Mouse (Mus musculus): ENCODE results near the gene Zfp648. TPM values are rescaled to one million over a fixed set of nuclear protein-coding genes. Genes with fewer than 3 reads are reported as not detected.

Zfp648 gene
- polyA plus RNA-seq, 1 experiment from 2014 or later, result 0.17 TPM

DNA sequence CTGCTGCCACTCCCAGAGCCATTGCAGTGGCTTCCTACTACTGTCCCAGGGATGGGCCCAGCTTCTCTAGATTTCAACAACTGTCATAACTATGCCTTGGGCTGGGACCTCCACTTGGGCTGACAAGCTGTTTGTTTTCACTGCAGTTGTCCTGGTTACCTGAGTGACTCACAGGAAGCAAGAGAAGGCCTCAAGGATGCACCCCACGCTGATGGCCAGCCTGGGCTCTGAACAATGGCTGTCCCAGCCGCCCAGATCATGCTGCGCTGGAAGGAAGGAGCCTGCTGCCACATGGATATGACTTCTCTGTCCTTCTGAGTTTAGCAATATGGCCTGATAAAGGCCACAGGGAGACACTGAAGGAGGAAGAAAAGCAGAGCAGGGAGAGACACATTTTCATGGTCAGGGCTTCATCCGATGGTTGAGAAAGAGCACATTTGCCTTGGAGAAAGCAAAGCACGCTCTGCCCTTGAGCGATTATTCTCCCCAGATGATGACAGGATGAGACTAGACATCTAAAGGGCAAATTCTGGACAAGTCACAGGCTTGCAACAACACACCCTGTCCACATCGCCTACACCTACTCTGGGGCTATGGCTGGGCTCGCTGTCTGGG lies 22.3 kb upstream of the Zfp648 start:
- 87% methylated on average over 8 of the region's 8 CpGs for WGBS
- no peaks in the 10 kb centered on the region for H3K36me3 ChIP-seq (ENCODE audit: control insufficient read depth, insufficient read depth, low read length)

DNA sequence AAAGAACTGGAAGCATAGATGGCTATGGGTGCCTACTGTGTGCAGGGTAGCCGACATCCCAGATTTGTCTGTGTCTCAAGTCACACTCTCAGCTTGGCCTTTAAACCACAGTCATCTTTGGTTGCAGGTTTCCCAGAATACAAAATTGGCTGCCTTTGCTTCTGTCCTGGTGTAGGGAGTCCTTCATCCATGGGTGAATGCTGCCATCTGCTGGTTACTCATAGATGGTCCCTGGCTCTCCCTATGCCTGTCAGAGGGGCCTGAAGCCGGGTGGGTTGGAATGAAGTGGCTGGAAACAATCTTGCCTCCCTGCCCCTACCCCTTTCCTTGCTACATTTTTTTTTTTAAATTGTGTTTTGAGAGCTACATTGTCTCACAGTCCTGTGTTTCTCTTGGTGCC lies 20.0 kb upstream of the Zfp648 start:
- ATAC-seq (ENCODE audit: insufficient number of reproducible peaks, low FRiP score, low TSS enrichment, low read depth) (peak; percentile 75; the same call in 1 of the 2 replicates), DNase-seq (ENCODE audit: low spot score) (peak; percentile 83)
- no peak overlapping the region for H3K4me2 ChIP-seq (ENCODE audit: low read depth, severe bottlenecking)
- H3K36me3 ChIP-seq (ENCODE audit: control insufficient read depth, insufficient read depth, low read length), result no peaks in the 10 kb centered on the region
- H3K9ac ChIP-seq (ENCODE audit: low read length), result no peak overlapping the region
- no peaks in the 10 kb centered on the region for H3K9me3 ChIP-seq (ENCODE audit: control insufficient read depth, low read length)
- WGBS, result 35% methylated on average over 2 of the region's 2 CpGs
- H3K27ac ChIP-seq (replicated peaks; ENCODE audit: low read depth, low read length), result no peak overlapping the region
- H3K4me1 ChIP-seq (ENCODE audit: control insufficient read depth, insufficient read depth, low read length), result peaks cover 2% of the 10 kb centered on the region; the same call in 1 of the 2 replicates
- no peak overlapping the region for H3K4me3 ChIP-seq (ENCODE audit: low read depth, low read length)
- no peaks in the 10 kb centered on the region for H3K27me3 ChIP-seq (ENCODE audit: control insufficient read depth, insufficient read depth, low read length)

More for the DNA sequence above, 22.3 kb upstream of the Zfp648 start:
- Histone ChIP-seq H3K4me2 (ENCODE audit: low read depth, severe bottlenecking) (no peak overlapping the region), H3K4me3 (ENCODE audit: low read depth, low read length) (no peak overlapping the region), H3K9me3 (ENCODE audit: control insufficient read depth, low read length) (no peaks in the 10 kb centered on the region), H3K27ac (replicated peaks; ENCODE audit: low read depth, low read length) (no peak overlapping the region), H3K4me1 (ENCODE audit: control insufficient read depth, insufficient read depth, low read length) (no peaks in the 10 kb centered on the region; the same call in 1 of the 2 replicates), H3K27me3 (ENCODE audit: control insufficient read depth, insufficient read depth, low read length) (no peaks in the 10 kb centered on the region), H3K9ac (ENCODE audit: low read length) (no peak overlapping the region)
- ATAC-seq (ENCODE audit: insufficient number of reproducible peaks, low FRiP score, low TSS enrichment, low read depth) (no peak), DNase-seq (ENCODE audit: low spot score) (no peak)

DNA sequence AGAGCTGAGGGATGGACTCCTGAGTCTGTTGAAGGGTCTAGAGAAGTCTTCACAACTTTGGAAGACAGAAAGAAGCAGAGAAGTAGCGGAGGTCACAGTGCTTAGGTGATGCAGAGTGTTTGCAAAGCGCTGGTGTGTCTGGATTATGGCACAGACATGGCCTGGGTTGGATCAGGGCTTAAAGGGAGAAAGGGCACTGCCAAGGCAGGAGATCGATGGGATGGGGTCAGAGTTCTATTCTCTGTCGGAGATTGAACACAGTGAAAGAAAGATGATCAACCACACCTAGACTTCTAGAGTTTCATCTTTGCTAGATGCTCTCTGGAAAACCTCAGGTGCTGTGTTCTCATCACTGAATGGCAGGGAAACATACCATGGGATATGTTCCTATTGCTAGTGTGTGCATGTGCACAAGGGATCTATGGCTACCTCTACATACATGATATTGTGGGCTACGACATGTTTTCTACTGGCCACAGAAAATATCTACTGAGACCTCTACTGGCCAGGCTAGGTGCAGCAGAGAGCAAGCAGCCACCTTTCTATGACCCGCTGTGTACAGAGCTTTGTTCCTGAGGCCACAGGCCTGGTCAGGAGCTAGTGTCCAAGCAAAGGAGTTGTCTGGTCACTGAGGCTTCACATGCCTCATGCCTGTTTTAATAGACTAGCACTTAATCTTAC lies 18.5 kb upstream of the Zfp648 start:
- Histone ChIP-seq H3K4me2 (ENCODE audit: low read depth, severe bottlenecking) (no peak overlapping the region), H3K4me1 (ENCODE audit: control insufficient read depth, insufficient read depth, low read length) (peaks cover 2% of the 10 kb centered on the region; the same call in 1 of the 2 replicates), H3K9me3 (ENCODE audit: control insufficient read depth, low read length) (no peaks in the 10 kb centered on the region), H3K36me3 (ENCODE audit: control insufficient read depth, insufficient read depth, low read length) (no peaks in the 10 kb centered on the region), H3K9ac (ENCODE audit: low read length) (no peak overlapping the region), H3K4me3 (ENCODE audit: low read depth, low read length) (no peak overlapping the region), H3K27me3 (ENCODE audit: control insufficient read depth, insufficient read depth, low read length) (no peaks in the 10 kb centered on the region), H3K27ac (replicated peaks; ENCODE audit: low read depth, low read length) (peak overlapping the region; percentile 32)
- WGBS, result 77% methylated on average over 6 of the region's 6 CpGs
- peak; percentile 66; the same call in 1 of the 2 replicates for ATAC-seq (ENCODE audit: insufficient number of reproducible peaks, low FRiP score, low TSS enrichment, low read depth)
- DNase-seq (ENCODE audit: low spot score), result peak; percentile 59

DNA sequence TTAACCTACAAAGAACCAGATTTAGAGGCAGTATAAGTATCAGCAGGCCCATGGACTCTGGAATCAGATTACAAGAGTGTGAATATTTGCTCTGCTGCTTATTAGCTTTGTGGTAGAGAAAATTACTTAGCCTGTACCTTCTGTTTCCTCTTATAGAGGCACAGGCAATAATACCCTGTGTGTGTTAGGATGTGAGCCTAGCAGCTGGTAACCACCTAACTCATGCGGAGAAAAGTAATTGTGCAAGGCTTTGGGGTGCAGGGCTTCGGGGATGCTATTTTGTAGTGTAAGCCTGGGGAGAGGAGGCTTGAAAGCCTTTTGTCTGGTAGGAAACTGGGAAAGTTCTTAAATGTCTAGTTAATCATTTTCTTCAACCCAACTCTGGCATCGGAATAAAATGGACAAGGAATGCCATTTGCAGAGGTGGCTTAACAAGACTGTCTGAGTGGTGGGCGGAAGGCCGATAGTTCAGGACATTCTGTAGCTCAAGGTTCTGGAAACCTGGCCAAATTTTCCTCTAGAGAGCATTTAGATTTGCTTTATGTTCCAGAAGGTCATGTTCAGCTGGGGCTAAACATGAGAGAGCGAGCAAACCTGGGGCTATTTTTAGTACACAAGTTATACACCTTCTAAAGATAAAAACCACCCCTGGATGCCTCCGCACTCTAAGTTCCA lies 17.8 kb upstream of the Zfp648 start:
- ATAC-seq (ENCODE audit: insufficient number of reproducible peaks, low FRiP score, low TSS enrichment, low read depth), result peak; percentile 48; the same call in 1 of the 2 replicates
- no peak overlapping the region for H3K4me2 ChIP-seq (ENCODE audit: low read depth, severe bottlenecking)
- 78% methylated on average over 7 of the region's 7 CpGs for WGBS

DNA sequence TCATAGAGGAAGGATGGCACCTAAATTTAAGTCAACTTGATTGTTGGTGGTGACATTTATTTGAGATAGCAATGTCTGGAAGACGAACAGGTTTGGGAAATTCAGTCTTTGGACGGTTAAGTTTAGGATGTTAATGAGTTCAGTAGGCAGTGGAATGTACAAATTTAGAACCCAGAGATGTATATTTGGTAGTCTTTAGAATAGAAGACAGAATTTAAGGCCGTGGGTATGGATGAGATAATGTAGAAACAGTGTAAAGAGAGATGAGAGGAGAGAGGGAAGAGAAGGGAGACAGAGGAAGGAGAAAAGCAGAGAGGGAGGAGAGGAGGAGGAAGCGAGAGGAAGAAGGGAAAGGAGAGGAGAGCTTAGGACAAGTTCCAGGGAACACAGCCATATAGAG lies 12.8 kb upstream of the Zfp648 start:
- no peak for ATAC-seq (ENCODE audit: insufficient number of reproducible peaks, low FRiP score, low TSS enrichment, low read depth)
- Histone ChIP-seq H3K4me3 (ENCODE audit: low read depth, low read length) (no peak overlapping the region), H3K9ac (ENCODE audit: low read length) (no peak overlapping the region), H3K27me3 (ENCODE audit: control insufficient read depth, insufficient read depth, low read length) (no peaks in the 10 kb centered on the region), H3K27ac (replicated peaks; ENCODE audit: low read depth, low read length) (no peak overlapping the region), H3K36me3 (ENCODE audit: control insufficient read depth, insufficient read depth, low read length) (no peaks in the 10 kb centered on the region), H3K9me3 (ENCODE audit: control insufficient read depth, low read length) (no peaks in the 10 kb centered on the region), H3K4me1 (ENCODE audit: control insufficient read depth, insufficient read depth, low read length) (peaks cover 7% of the 10 kb centered on the region), H3K4me2 (ENCODE audit: low read depth, severe bottlenecking) (no peak overlapping the region)
- no peak for DNase-seq (ENCODE audit: low spot score)
- WGBS, result 80% methylated on average over 4 of the region's 4 CpGs

More for the DNA sequence above, 17.8 kb upstream of the Zfp648 start:
- no peaks in the 10 kb centered on the region for H3K27me3 ChIP-seq (ENCODE audit: control insufficient read depth, insufficient read depth, low read length)
- H3K9ac ChIP-seq (ENCODE audit: low read length), result no peak overlapping the region
- peak overlapping the region; percentile 32 for H3K27ac ChIP-seq (replicated peaks; ENCODE audit: low read depth, low read length)
- H3K4me3 ChIP-seq (ENCODE audit: low read depth, low read length), result no peak overlapping the region
- no peaks in the 10 kb centered on the region for H3K9me3 ChIP-seq (ENCODE audit: control insufficient read depth, low read length)
- H3K4me1 ChIP-seq (ENCODE audit: control insufficient read depth, insufficient read depth, low read length), result peaks cover 2% of the 10 kb centered on the region; the same call in 1 of the 2 replicates
- no peaks in the 10 kb centered on the region for H3K36me3 ChIP-seq (ENCODE audit: control insufficient read depth, insufficient read depth, low read length)
- no peak for DNase-seq (ENCODE audit: low spot score)

GRCm38 (mm10) chr1:154188631-154189030 lies 12.4 kb upstream of the Zfp648 start:
- no peaks in the 10 kb centered on the region for H3K9me3 ChIP-seq (ENCODE audit: control insufficient read depth, low read length)
- WGBS, result 19% methylated on average over 4 of the region's 4 CpGs
- DNase-seq (ENCODE audit: low spot score), result peak; percentile 74
- H3K27ac ChIP-seq (replicated peaks; ENCODE audit: low read depth, low read length), result no peak overlapping the region; the same call in 1 of the 2 replicates
- H3K4me3 ChIP-seq (ENCODE audit: low read depth, low read length), result no peak overlapping the region
- no peak overlapping the region for H3K9ac ChIP-seq (ENCODE audit: low read length)
- H3K4me1 ChIP-seq (ENCODE audit: control insufficient read depth, insufficient read depth, low read length), result peaks cover 7% of the 10 kb centered on the region
- peak; percentile 75 for ATAC-seq (ENCODE audit: insufficient number of reproducible peaks, low FRiP score, low TSS enrichment, low read depth)
- H3K4me2 ChIP-seq (ENCODE audit: low read depth, severe bottlenecking), result no peak overlapping the region
- H3K27me3 ChIP-seq (ENCODE audit: control insufficient read depth, insufficient read depth, low read length), result no peaks in the 10 kb centered on the region
- no peaks in the 10 kb centered on the region for H3K36me3 ChIP-seq (ENCODE audit: control insufficient read depth, insufficient read depth, low read length)

GRCm38 (mm10) chr1:154189842-154190530 lies 11.0 kb upstream of the Zfp648 start:
- ATAC-seq (ENCODE audit: insufficient number of reproducible peaks, low FRiP score, low TSS enrichment, low read depth) (no peak), DNase-seq (ENCODE audit: low spot score) (peak; percentile 35)
- Histone ChIP-seq H3K4me3 (ENCODE audit: low read depth, low read length) (no peak overlapping the region), H3K36me3 (ENCODE audit: control insufficient read depth, insufficient read depth, low read length) (no peaks in the 10 kb centered on the region), H3K27me3 (ENCODE audit: control insufficient read depth, insufficient read depth, low read length) (no peaks in the 10 kb centered on the region), H3K9ac (ENCODE audit: low read length) (no peak overlapping the region), H3K4me1 (ENCODE audit: control insufficient read depth, insufficient read depth, low read length) (peaks cover 5% of the 10 kb centered on the region; the same call in 1 of the 2 replicates), H3K27ac (replicated peaks; ENCODE audit: low read depth, low read length) (0 out of 2 replicates have a peak overlapping the region, but pooled peaks have one; percentile 14), H3K4me2 (ENCODE audit: low read depth, severe bottlenecking) (no peak overlapping the region), H3K9me3 (ENCODE audit: control insufficient read depth, low read length) (no peaks in the 10 kb centered on the region)
- WGBS, result 56% methylated on average over 14 of the region's 18 CpGs

DNA sequence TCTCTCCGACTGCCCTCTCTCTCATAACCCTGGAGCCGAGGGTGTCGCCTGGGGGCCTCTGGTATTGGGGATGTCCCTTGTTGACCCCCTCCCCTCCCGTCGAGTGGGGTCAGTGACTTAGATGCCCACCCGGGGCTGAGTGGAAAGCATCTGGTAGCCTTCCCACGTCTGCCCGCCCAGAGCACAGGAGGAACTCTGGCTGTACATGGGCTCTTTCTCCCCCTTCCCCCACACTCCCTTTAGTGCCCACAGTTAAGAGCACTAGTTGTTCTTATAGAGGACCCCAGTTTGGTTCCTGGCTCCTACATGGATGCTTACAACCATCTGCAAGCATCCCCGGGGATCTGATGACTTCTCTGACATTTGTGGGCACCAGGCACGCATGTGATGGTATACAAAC lies 2.1 kb upstream of the Zfp648 start:
- Histone ChIP-seq H3K27me3 (ENCODE audit: control insufficient read depth, insufficient read depth, low read length) (peaks cover 10% of the 10 kb centered on the region), H3K4me1 (ENCODE audit: control insufficient read depth, insufficient read depth, low read length) (peaks cover 9% of the 10 kb centered on the region), H3K36me3 (ENCODE audit: control insufficient read depth, insufficient read depth, low read length) (no peaks in the 10 kb centered on the region), H3K9me3 (ENCODE audit: control insufficient read depth, low read length) (no peaks in the 10 kb centered on the region), H3K9ac (ENCODE audit: low read length) (no peak overlapping the region), H3K27ac (replicated peaks; ENCODE audit: low read depth, low read length) (no peak overlapping the region), H3K4me3 (ENCODE audit: low read depth, low read length) (no peak overlapping the region), H3K4me2 (ENCODE audit: low read depth, severe bottlenecking) (no peak overlapping the region)
- DNase-seq (ENCODE audit: low spot score), result no peak
- WGBS, result 92% methylated on average over 10 of the region's 10 CpGs
- no peak for ATAC-seq (ENCODE audit: insufficient number of reproducible peaks, low FRiP score, low TSS enrichment, low read depth)
